Mouse (Mus musculus) left cerebral cortex, adult 2 months (tissue): Measurements from ENCODE around the gene Dnm3. TPM values are rescaled to one million over a fixed set of nuclear protein-coding genes. Genes with fewer than 3 reads are reported as not detected.

ENCODE experiments used
- DNase-seq, 2 experiments: peaks; one replicate each; pipeline ENCODE4 v3.0.0; 2021 to 2022; ENCODE audit warnings: low spot score in 2 of 2, mixed read lengths in 1 of 2; ENCODE audit errors: extremely low spot score in 1 of 2
- H3K27ac ChIP-seq: fragments of 200-600 bp; 2 replicates; pipeline ENCODE4 v1.8.1; 2022
- H3K4me3 ChIP-seq: fragments of 200-600 bp; 2 replicates; pipeline ENCODE4 v1.8.1; 2022
- CTCF ChIP-seq: fragments of 200-600 bp; IDR thresholded peaks from 2 replicates; pipeline ENCODE4 v1.8.1; 2022; ENCODE audit warnings: antibody characterized with exemption, mild to moderate bottlenecking, moderate library complexity
- intact Hi-C: fragments of 180-260 bp; cut with DNase I; formaldehyde crosslinking; loops from one replicate; pipeline ENCODE4 v1.15.1; 2025
- total RNA-seq, 2 experiments: library from RNA; stranded (reverse); gene quantifications; 2 replicates each; pipeline ENCODE4 v1.2.3; 2021

The Dnm3 gene
- total RNA-seq, 2 experiments from 2014 or later, result 102 to 103 TPM

DNA sequence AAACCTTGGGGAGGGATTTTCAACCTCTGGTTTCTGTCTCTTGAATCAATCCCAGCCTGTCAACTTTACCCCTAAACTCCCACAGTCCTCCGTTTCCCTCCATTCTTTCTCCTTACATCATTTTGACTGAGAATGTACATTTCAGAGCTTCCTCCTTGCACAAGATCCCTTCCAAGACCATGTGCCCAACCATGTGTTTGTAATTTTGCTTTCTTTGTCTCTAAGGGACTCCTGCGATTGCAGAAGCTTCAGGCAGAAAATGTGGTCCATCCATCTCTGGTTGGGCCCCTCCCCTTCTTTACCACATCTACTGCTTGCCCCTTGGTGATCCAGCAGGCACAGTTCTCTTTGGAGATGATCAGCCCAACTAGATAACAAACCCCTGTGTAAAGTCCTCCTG is 165.2 kb downstream of the Dnm3 start:
- H3K27ac ChIP-seq, result no peak overlapping the region
- H3K4me3 ChIP-seq, result no peak overlapping the region
- DNase-seq, result no peak
- TF ChIP-seq CTCF, result no peak
- intact Hi-C loops, result loop anchor here (2.0 to 10.0 kb wide), 4 partner anchors 155 to 438 kb away; partner anchors contain the start of gene Suco

DNA sequence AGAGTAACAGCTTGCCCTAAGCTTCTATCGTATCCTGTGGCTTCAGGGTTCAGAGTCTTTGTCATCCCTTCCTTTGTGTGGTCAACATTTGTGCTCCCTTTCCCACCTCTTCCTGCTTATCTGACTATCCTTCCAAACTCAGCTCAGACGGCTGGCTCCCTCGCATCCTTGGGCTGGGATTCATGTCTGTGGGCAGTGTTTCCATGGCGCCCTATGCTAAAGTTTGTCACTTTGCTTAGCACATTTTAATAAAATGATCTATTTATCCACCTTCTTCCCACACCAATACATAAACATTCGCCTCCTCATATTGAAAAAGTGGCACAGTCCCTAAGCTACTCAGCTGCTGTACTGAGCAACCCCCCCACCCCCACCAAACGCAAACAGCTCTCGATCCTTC is 165.7 kb downstream of the Dnm3 start:
- TF ChIP-seq CTCF, result no peak

GRCm38 (mm10) chr1:162305247-162305646 is 172.6 kb downstream of the Dnm3 start:
- Histone ChIP-seq H3K27ac (no peak overlapping the region), H3K4me3 (no peak overlapping the region)
- DNase-seq, result peak in 1 of 2 experiments; percentile 40
- intact Hi-C loops, result no loop called here
- no peak for TF ChIP-seq CTCF

More for the DNA sequence above, 165.7 kb downstream of the Dnm3 start:
- no peak overlapping the region for H3K27ac ChIP-seq
- intact Hi-C loops, result loop anchor here (2.0 to 10.0 kb wide), 4 partner anchors 155 to 437 kb away; partner anchors contain the start of gene Suco
- no peak for DNase-seq
- no peak overlapping the region for H3K4me3 ChIP-seq

DNA sequence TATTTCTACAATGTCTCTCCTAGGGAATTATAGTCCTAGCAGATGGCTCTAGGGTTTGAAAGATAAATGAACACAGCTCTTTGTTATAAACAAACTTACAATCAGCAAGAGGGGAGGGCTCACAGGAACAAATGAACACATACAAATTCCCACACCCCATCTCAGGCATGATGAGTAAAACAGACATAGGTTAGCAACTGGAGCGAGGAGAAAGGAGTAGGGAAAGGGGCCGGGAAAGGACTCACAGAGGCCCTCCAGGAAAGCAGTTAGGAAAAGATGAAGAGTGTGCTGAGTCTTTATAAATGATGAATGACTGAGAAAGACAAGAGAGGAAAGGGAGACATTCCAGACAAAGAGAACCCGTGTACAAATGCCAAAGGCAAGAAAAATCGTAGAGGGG is 175.4 kb downstream of the Dnm3 start:
- DNase-seq, result no peak
- Histone ChIP-seq H3K27ac (no peak overlapping the region), H3K4me3 (no peak overlapping the region)
- TF ChIP-seq CTCF, result no peak
- intact Hi-C loops, result no loop called here

- Histone ChIP-seq H3K4me3 (no peak overlapping the region), H3K27ac (peak overlapping the region; percentile 38)
- intact Hi-C loops, result no loop called here
- TF ChIP-seq CTCF, result no peak; the same call in none of the 2 replicates
- peak; percentile 24 to 32 for DNase-seq
These were observed 178.1 kb downstream of the Dnm3 start for GRCm38 (mm10) chr1:162299558-162300319.

GRCm38 (mm10) chr1:162298527-162298926 is 179.3 kb downstream of the Dnm3 start:
- intact Hi-C loops, result no loop called here
- Histone ChIP-seq H3K4me3 (no peak overlapping the region), H3K27ac (no peak overlapping the region)
- no peak for TF ChIP-seq CTCF
- no peak for DNase-seq

GRCm38 (mm10) chr1:162295443-162295842 is 182.4 kb downstream of the Dnm3 start:
- H3K4me3 ChIP-seq, result no peak overlapping the region
- intact Hi-C loops, result no loop called here
- H3K27ac ChIP-seq, result peak overlapping the region; percentile 19; the same call in 1 of the 2 replicates
- TF ChIP-seq CTCF, result no peak
- DNase-seq, result no peak

- intact Hi-C loops, result no loop called here
- no peak for TF ChIP-seq CTCF
- Histone ChIP-seq H3K27ac (peak overlapping the region; percentile 37; the same call in 1 of the 2 replicates), H3K4me3 (no peak overlapping the region)
- no peak for DNase-seq
These were observed 183.3 kb downstream of the Dnm3 start for GRCm38 (mm10) chr1:162294572-162294910.

GRCm38 (mm10) chr1:162293732-162294571 is 183.9 kb downstream of the Dnm3 start:
- no peak for TF ChIP-seq CTCF
- H3K4me3 ChIP-seq, result no peak overlapping the region
- intact Hi-C loops, result no loop called here
- H3K27ac ChIP-seq, result peak overlapping the region; percentile 48; the same call in 1 of the 2 replicates
- DNase-seq, result no peak

DNA sequence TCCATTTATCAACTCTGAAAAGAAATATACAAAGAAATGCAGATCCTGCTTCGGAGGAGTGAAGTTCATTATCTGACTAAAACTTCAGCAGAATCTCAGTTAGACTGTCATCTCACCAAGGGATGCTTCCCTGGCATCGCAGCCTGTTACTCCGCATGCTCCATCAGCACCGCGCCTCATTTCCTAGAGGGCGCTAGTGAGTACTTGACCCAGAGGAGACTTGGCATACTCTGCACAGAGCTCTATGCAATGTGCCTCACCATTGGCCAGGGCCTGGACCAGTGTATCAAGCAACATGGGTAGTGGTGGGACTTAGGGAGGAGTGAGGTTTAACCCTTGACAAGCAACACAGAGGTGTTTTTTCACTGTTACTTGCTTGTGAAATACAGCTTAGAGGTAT is 190.9 kb downstream of the Dnm3 start:
- no peak for DNase-seq
- Histone ChIP-seq H3K4me3 (no peak overlapping the region), H3K27ac (no peak overlapping the region)
- intact Hi-C loops, result no loop called here
- peak; percentile 34 for TF ChIP-seq CTCF

DNA sequence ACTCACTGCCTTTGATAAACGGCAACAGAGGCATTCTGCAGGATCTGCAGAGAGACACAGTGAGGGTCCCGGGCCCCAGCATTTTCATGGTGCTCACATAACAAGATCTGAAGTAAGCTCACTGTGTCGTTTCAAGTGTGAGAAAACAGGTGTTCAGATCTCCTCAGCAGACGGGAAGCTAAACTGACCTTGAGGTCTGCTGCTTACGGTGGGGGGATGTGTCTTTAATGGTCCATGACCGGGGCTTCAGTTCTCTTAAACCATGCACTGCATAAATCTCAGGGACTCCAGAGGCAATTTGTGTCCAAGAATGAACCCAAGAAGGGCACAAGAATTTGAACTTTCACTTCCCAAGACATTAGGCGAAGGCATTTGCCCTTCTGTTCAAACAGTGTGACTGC is 195.9 kb downstream of the Dnm3 start:
- Histone ChIP-seq H3K4me3 (no peak overlapping the region), H3K27ac (no peak overlapping the region)
- intact Hi-C loops, result no loop called here
- TF ChIP-seq CTCF, result no peak
- no peak for DNase-seq

GRCm38 (mm10) chr1:162280052-162280451 is 197.8 kb downstream of the Dnm3 start:
- no peak for TF ChIP-seq CTCF
- Histone ChIP-seq H3K4me3 (no peak overlapping the region), H3K27ac (no peak overlapping the region)
- intact Hi-C loops, result no loop called here
- no peak for DNase-seq
